11 mouse cellular contexts compared by ENCODE assay signal in genomic region chr5:139536911-139537738, GRCm38 (mm10). TPM values are rescaled to one million over a fixed set of nuclear protein-coding genes. Genes with fewer than 3 reads are reported as not detected.
DNase-seq lines count a peak whose midpoint lies in the region; ATAC-seq and TF ChIP-seq lines count a peak whose summit lies in the region.
"Had no signal": no experiment of that assay in that cellular context is flagged by ENCODE, and none has a peak within 500 bp of the region (broad histone marks: within the 10 kb centered on the region; RNA-seq: fewer than 3 reads in every experiment).

No protein-coding gene starts in this region.

- no peaks in the 10 kb centered on the region for H3K9me3 ChIP-seq in forebrain, embryonic 15.5 days
- H3K9me3 ChIP-seq in midbrain, embryonic 14.5 days (ENCODE audit: control insufficient read depth, low read length), result no peaks in the 10 kb centered on the region

- H3K9ac ChIP-seq in forebrain, embryonic 15.5 days (replicated peaks), result no peak overlapping the region
- no peak overlapping the region; the same call in 1 of the 2 replicates for H3K9ac ChIP-seq in midbrain, embryonic 14.5 days (replicated peaks; ENCODE audit: low read length)

- ATAC-seq in forebrain, embryonic 15.5 days (replicated peaks), result no peak
- no peak for ATAC-seq in midbrain, embryonic 14.5 days (ENCODE audit: low FRiP score, low TSS enrichment)
- ATAC-seq in megakaryocyte, adult 5-6 weeks (ENCODE audit: poor library complexity, severe bottlenecking), result no peak

- peaks cover 52% of the 10 kb centered on the region for H3K4me1 ChIP-seq in forebrain, embryonic 15.5 days
- H3K4me1 ChIP-seq in midbrain, embryonic 14.5 days (ENCODE audit: control insufficient read depth, insufficient read depth, low read length), result peaks cover 24% of the 10 kb centered on the region

- H3K27me3 ChIP-seq in forebrain, embryonic 15.5 days, result peaks cover 80% of the 10 kb centered on the region
- H3K27me3 ChIP-seq in midbrain, embryonic 14.5 days (ENCODE audit: control insufficient read depth, insufficient read depth, low read length), result peaks cover 44% of the 10 kb centered on the region

- peak overlapping the region; percentile 52 for H3K27ac ChIP-seq in forebrain, embryonic 15.5 days (replicated peaks)
- H3K27ac ChIP-seq in midbrain, embryonic 14.5 days (replicated peaks; ENCODE audit: low read depth, low read length), result peak overlapping the region; percentile 55

- no peak overlapping the region for H3K4me2 ChIP-seq in forebrain, embryonic 15.5 days (replicated peaks)
- H3K4me2 ChIP-seq in midbrain, embryonic 14.5 days (ENCODE audit: low read length), result peak overlapping the region; percentile 26; the same call in 1 of the 2 replicates

- no peak overlapping the region for H3K4me3 ChIP-seq in forebrain, embryonic 15.5 days
- H3K4me3 ChIP-seq in midbrain, embryonic 14.5 days (replicated peaks; ENCODE audit: low read depth, low read length), result no peak overlapping the region

- no peak for TF ChIP-seq POLR2A in brain, embryonic 14.5 days (IDR thresholded peaks at IDR 0.05; ENCODE audit: borderline replicate concordance, extremely low read depth, insufficient read depth, insufficient read length, poor library complexity, severe bottlenecking)

- no peaks in the 10 kb centered on the region for H3K36me3 ChIP-seq in forebrain, embryonic 15.5 days
- H3K36me3 ChIP-seq in midbrain, embryonic 14.5 days (ENCODE audit: control insufficient read depth, insufficient read depth, low read length), result no peaks in the 10 kb centered on the region

- TF ChIP-seq CTCF in brain, embryonic 14.5 days (IDR thresholded peaks at IDR 0.05; ENCODE audit: borderline replicate concordance, extremely low read depth, insufficient read depth, insufficient read length), result no peak

- DNase-seq in brain, embryonic 14.5 days (ENCODE audit: low read depth), result peak; percentile 86
- DNase-seq in cerebellum, adult 9-11 months, result peak; percentile 33
- DNase-seq in midbrain, embryonic 14.5 days, result peak; percentile 74
- no peak for DNase-seq in urinary bladder, postnatal 10 days (ENCODE audit: low spot score)
- no peak for DNase-seq in adrenal gland, postnatal 25 days
- DNase-seq: gastrocnemius, postnatal 25 days had no signal

- WGBS in forebrain, embryonic 15.5 days, result 2% methylated on average over 18 of the region's 18 CpGs
- WGBS in midbrain, embryonic 14.5 days, result 1% methylated on average over 18 of the region's 18 CpGs

RNA-seq across cellular contexts. Expression of gene Uncx, which starts 6.2 kb away (rescaled TPM):
- 26.5 and 42.0 TPM in 2 replicates for polyA plus RNA-seq in brain, embryonic 14.5 days (2012; rRNA removed)
- 4.2 and 4.8 TPM in 2 replicates for polyA plus RNA-seq in forebrain, embryonic 15.5 days (2015; fragmentation: Nextera tagmentation; extraction: Ambion mirVana)
- 39.6 and 44.0 TPM in 2 replicates for polyA plus RNA-seq in midbrain, embryonic 14.5 days (2014; fragmentation: Nextera tagmentation; extraction: Ambion mirVana)
- total RNA-seq in megakaryocyte, adult 5-6 weeks (2015), result not detected in 2 replicates
- total RNA-seq in megakaryocyte, adult 5-6 weeks (2017), result not detected in 2 replicates
- total RNA-seq in adrenal gland, postnatal 25 days (2021), result not detected in 2 replicates
- total RNA-seq: gastrocnemius, postnatal 25 days; heart, postnatal 4 days had no signal
- polyA plus RNA-seq: small intestine, adult 2 months; testis, adult 2 months had no signal

RNA-seq across cellular contexts. Expression of gene Zfand2a, which starts 52.8 kb away (rescaled TPM):
- polyA plus RNA-seq in brain, embryonic 14.5 days (2012; rRNA removed), result 21.2 and 28.0 TPM in 2 replicates
- polyA plus RNA-seq in forebrain, embryonic 15.5 days (2015; fragmentation: Nextera tagmentation; extraction: Ambion mirVana), result 14.2 and 17.5 TPM in 2 replicates
- polyA plus RNA-seq in midbrain, embryonic 14.5 days (2014; fragmentation: Nextera tagmentation; extraction: Ambion mirVana), result 14.0 and 14.1 TPM in 2 replicates
- 11.4 and 14.9 TPM in 2 replicates for total RNA-seq in megakaryocyte, adult 5-6 weeks (2015)
- 6.7 and 21.9 TPM in 2 replicates for total RNA-seq in megakaryocyte, adult 5-6 weeks (2017)
- 22.5 and 31.2 TPM in 2 replicates for total RNA-seq in adrenal gland, postnatal 25 days (2021)

Comparison
In these comparisons a context has a peak if more than half of its experiments do, and no peak if none do; other contexts are left out.
1. DNase-seq: peak in brain, embryonic 14.5 days (single experiment), cerebellum, adult 9-11 months (single experiment) and midbrain, embryonic 14.5 days (single experiment); none in urinary bladder, postnatal 10 days (single experiment) and adrenal gland, postnatal 25 days (single experiment).